Mouse (Mus musculus) C2C12 (cell line): Measurements from ENCODE around the gene Kpna3. TPM values are rescaled to one million over a fixed set of nuclear protein-coding genes. Genes with fewer than 3 reads are reported as not detected.
"Not testable (repeated sequence)": the region's sequence is repeated elsewhere in the genome, so short reads cannot be mapped to it uniquely, and the experiment has no call there.

ENCODE experiments used
- H3K27me3 ChIP-seq: one replicate; pipeline ENCODE4 v1.6.1; 2011; ENCODE audit not compliant: control insufficient read depth, insufficient read depth, insufficient read length
- H3K36me3 ChIP-seq: one replicate; pipeline ENCODE4 v1.6.1; 2011; ENCODE audit not compliant: control insufficient read depth, insufficient read depth
- H3K4me3 ChIP-seq: one replicate; pipeline ENCODE4 v1.5.1; 2011; ENCODE audit warnings: mild to moderate bottlenecking, control low read depth; ENCODE audit not compliant: poor library complexity, insufficient read depth, severe bottlenecking
- H3K79me2 ChIP-seq: one replicate; pipeline ENCODE4 v1.6.1; 2011; ENCODE audit not compliant: control insufficient read depth, insufficient read depth
- H3K79me3 ChIP-seq: one replicate; pipeline ENCODE4 v1.6.1; 2011; ENCODE audit warnings: low read depth, control low read depth
- H3ac ChIP-seq: one replicate; pipeline ENCODE3; 2011; ENCODE audit warnings: low read depth; ENCODE audit not compliant: control insufficient read depth, insufficient read length
- CEBPB ChIP-seq: IDR thresholded peaks from one replicate; pipeline ENCODE4 v1.6.1; 2011; ENCODE audit warnings: low read depth, mild to moderate bottlenecking, control low read depth, moderate library complexity
- CTCF ChIP-seq: IDR thresholded peaks from one replicate; pipeline ENCODE4 v1.5.1; 2011; ENCODE audit not compliant: control insufficient read depth, insufficient read depth, insufficient read length
- FOSL1 ChIP-seq: IDR thresholded peaks from one replicate; pipeline ENCODE4 v1.8.0; 2011; ENCODE audit warnings: mild to moderate bottlenecking, low read length; ENCODE audit not compliant: poor library complexity, insufficient read depth, severe bottlenecking
- MAX ChIP-seq: IDR thresholded peaks from one replicate; pipeline ENCODE4 v1.6.1; 2011; ENCODE audit warnings: mild to moderate bottlenecking, control low read depth
- MYOD1 ChIP-seq: IDR thresholded peaks from one replicate; pipeline ENCODE4 v1.6.1; 2011; ENCODE audit warnings: low read depth; ENCODE audit not compliant: control insufficient read depth, insufficient read length
- MYOG ChIP-seq: IDR thresholded peaks from one replicate; pipeline ENCODE4 v1.6.1; 2011; ENCODE audit not compliant: control insufficient read depth, insufficient read length; ENCODE audit errors: extremely low read depth
- USF1 ChIP-seq: IDR thresholded peaks from one replicate; pipeline ENCODE4 v1.6.1; 2011; ENCODE audit warnings: low read depth, mild to moderate bottlenecking, control low read depth, moderate library complexity
- polyA plus RNA-seq: library from polyadenylated mRNA; unstranded; fragments of >200 nt; fragmentation: generic; extraction: Trizol; gene quantifications from one replicate; pipeline ENCODE4 v1.2.1, GENCODE M21; 2012; ENCODE audit warnings: missing spikeins

Kpna3 gene
- polyA plus RNA-seq, 1 experiment = 14.9 TPM

GRCm38 (mm10) chr14:61344590-61344989 is 95.1 kb downstream of the Kpna3 start:
- Histone ChIP-seq H3K27me3 (no peaks in the 10 kb centered on the region), H3K36me3 (no peaks in the 10 kb centered on the region), H3K79me2 (no peaks in the 10 kb centered on the region), H3ac (no peak overlapping the region), H3K4me3 (no peak overlapping the region), H3K79me3 (no peaks in the 10 kb centered on the region)
- TF ChIP-seq CTCF (no peak), FOSL1 (no peak), USF1 (no peak), CEBPB (no peak), MYOG (no peak), MAX (no peak), MYOD1 (no peak)

DNA sequence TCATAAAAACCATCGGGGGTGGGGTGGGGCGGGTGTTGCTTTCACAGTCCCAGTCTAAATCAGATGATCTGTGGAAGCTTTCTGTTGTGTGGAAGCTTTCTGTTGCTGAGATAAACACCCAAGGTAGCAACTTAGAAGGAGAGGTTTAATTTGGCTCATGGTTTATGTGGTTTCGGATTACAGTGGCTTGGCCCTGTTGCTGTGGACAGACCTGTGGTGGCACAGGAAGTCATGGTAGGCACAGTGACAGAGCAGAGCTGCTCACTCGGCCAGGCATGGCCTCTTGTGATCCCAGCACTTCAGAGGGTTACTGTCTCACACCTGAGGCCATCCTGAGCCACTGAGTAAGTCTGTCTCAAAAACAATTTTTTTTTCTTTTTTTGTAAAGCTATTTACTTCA is 100.3 kb downstream of the Kpna3 start:
- Histone ChIP-seq H3K36me3 (no peaks in the 10 kb centered on the region), H3K79me3 (no peaks in the 10 kb centered on the region), H3K4me3 (no peak overlapping the region), H3K27me3 (no peaks in the 10 kb centered on the region), H3ac (no peak overlapping the region), H3K79me2 (no peaks in the 10 kb centered on the region)
- TF ChIP-seq MYOG = no peak
- no peak for TF ChIP-seq MYOD1
- TF ChIP-seq CTCF = no peak
- TF ChIP-seq FOSL1 = no peak
- TF ChIP-seq MAX = no peak
- no peak for TF ChIP-seq USF1
- no peak for TF ChIP-seq CEBPB

- TF ChIP-seq FOSL1 (no peak), CTCF (peak; percentile 62)
- Histone ChIP-seq H3K79me2 (no peaks in the 10 kb centered on the region), H3ac (no peak overlapping the region), H3K4me3 (no peak overlapping the region), H3K36me3 (no peaks in the 10 kb centered on the region), H3K27me3 (no peaks in the 10 kb centered on the region), H3K79me3 (no peaks in the 10 kb centered on the region)
Measured at GRCm38 (mm10) chr14:61330996-61331561, 108.6 kb downstream of the Kpna3 start.

GRCm38 (mm10) chr14:61330591-61330990 is 109.1 kb downstream of the Kpna3 start:
- Histone ChIP-seq H3K27me3 (no peaks in the 10 kb centered on the region), H3ac (no peak overlapping the region), H3K79me3 (no peaks in the 10 kb centered on the region), H3K36me3 (no peaks in the 10 kb centered on the region), H3K4me3 (no peak overlapping the region), H3K79me2 (no peaks in the 10 kb centered on the region)
- no peak for TF ChIP-seq FOSL1
- no peak for TF ChIP-seq MYOD1
- no peak for TF ChIP-seq MAX
- TF ChIP-seq MYOG = no peak
- no peak for TF ChIP-seq CTCF
- no peak for TF ChIP-seq CEBPB
- TF ChIP-seq USF1 = no peak

- H3ac ChIP-seq = no peak overlapping the region
- no peaks in the 10 kb centered on the region for H3K36me3 ChIP-seq
- H3K79me3 ChIP-seq = no peaks in the 10 kb centered on the region
- no peaks in the 10 kb centered on the region for H3K79me2 ChIP-seq
- no peak overlapping the region for H3K4me3 ChIP-seq
- TF ChIP-seq MAX = no peak
- TF ChIP-seq USF1 = no peak
- no peak for TF ChIP-seq CEBPB
- TF ChIP-seq CTCF = no peak
- no peak for TF ChIP-seq MYOD1
- no peaks in the 10 kb centered on the region for H3K27me3 ChIP-seq
Measured at GRCm38 (mm10) chr14:61327618-61328450, 111.8 kb downstream of the Kpna3 start.

DNA sequence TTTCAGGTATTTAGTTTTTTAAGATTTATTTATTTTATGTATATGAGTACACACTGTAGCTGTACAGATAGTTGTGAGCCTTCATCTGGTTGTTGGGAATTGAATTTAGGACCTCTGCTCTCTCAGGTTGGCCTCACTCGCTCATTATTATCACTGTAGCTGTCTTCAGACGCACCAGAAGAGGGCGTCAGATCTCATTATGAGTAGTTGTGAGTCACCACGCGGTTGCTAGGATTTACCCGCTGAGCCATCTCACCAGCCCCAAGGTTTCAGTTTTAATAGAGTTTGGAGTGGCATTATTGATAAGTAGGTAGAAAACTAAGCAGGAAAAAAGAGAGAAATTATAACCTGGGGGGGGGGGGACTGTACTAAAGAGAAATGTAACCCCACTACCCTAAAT is 112.7 kb downstream of the Kpna3 start:
- H3K27me3 ChIP-seq, H3K79me3 ChIP-seq, H3K4me3 ChIP-seq, H3K36me3 ChIP-seq, H3K79me2 ChIP-seq, H3ac ChIP-seq: not testable (repeated sequence)
